Mouse (Mus musculus): ENCODE data around the gene Tspan31. TPM values are rescaled to one million over a fixed set of nuclear protein-coding genes. Genes with fewer than 3 reads are reported as not detected.
"Not testable (repeated sequence)": the region's sequence is repeated elsewhere in the genome, so short reads cannot be mapped to it uniquely, and the experiment has no call there.

Tspan31 gene
- polyA plus RNA-seq, 1 experiment, result 81.6 TPM

- no peak for TF ChIP-seq POLR2A (IDR thresholded peaks at IDR 0.05; ENCODE audit: borderline replicate concordance, insufficient read depth, low read length)
- no peak for TF ChIP-seq CTCF (IDR thresholded peaks at IDR 0.05; ENCODE audit: borderline replicate concordance, insufficient read depth, low read depth, low read length)
- no peak overlapping the region for H3K27ac ChIP-seq (ENCODE audit: insufficient read depth, low read length)
- no peak for DNase-seq
- no peak overlapping the region for H3K4me3 ChIP-seq (replicated peaks; ENCODE audit: insufficient read depth, low read depth, low read length)
- H3K4me1 ChIP-seq (ENCODE audit: control insufficient read depth, insufficient read depth, low read length), result peaks cover 9% of the 10 kb centered on the region; the same call in 1 of the 2 replicates
- 64% methylated on average over 9 of the region's 9 CpGs for WGBS
- no peaks in the 10 kb centered on the region for H3K27me3 ChIP-seq (ENCODE audit: control insufficient read depth, insufficient read depth, low read length)
Measured at GRCm38 (mm10) chr10:127068360-127069038, 1.6 kb downstream of the Tspan31 start.

GRCm38 (mm10) chr10:127066519-127067018 is 3.5 kb downstream of the Tspan31 start:
- 86% methylated on average over 14 of the region's 14 CpGs for WGBS
- no peak for DNase-seq
- no peak overlapping the region for H3K27ac ChIP-seq (ENCODE audit: insufficient read depth, low read length)
- H3K4me3 ChIP-seq (replicated peaks; ENCODE audit: insufficient read depth, low read depth, low read length), result no peak overlapping the region
- TF ChIP-seq POLR2A (IDR thresholded peaks at IDR 0.05; ENCODE audit: borderline replicate concordance, insufficient read depth, low read length), result no peak
- no peak for TF ChIP-seq CTCF (IDR thresholded peaks at IDR 0.05; ENCODE audit: borderline replicate concordance, insufficient read depth, low read depth, low read length)
- no peaks in the 10 kb centered on the region for H3K27me3 ChIP-seq (ENCODE audit: control insufficient read depth, insufficient read depth, low read length)
- H3K4me1 ChIP-seq (ENCODE audit: control insufficient read depth, insufficient read depth, low read length), result peaks cover 9% of the 10 kb centered on the region; the same call in 1 of the 2 replicates

GRCm38 (mm10) chr10:127065981-127066380 is 4.1 kb downstream of the Tspan31 start:
- H3K27me3 ChIP-seq (ENCODE audit: control insufficient read depth, insufficient read depth, low read length), result no peaks in the 10 kb centered on the region
- no peak for DNase-seq
- no peak overlapping the region for H3K27ac ChIP-seq (ENCODE audit: insufficient read depth, low read length)
- 72% methylated on average over 9 of the region's 9 CpGs for WGBS
- no peak overlapping the region for H3K4me3 ChIP-seq (replicated peaks; ENCODE audit: insufficient read depth, low read depth, low read length)
- no peak for TF ChIP-seq CTCF (IDR thresholded peaks at IDR 0.05; ENCODE audit: borderline replicate concordance, insufficient read depth, low read depth, low read length)
- no peak for TF ChIP-seq POLR2A (IDR thresholded peaks at IDR 0.05; ENCODE audit: borderline replicate concordance, insufficient read depth, low read length)
- H3K4me1 ChIP-seq (ENCODE audit: control insufficient read depth, insufficient read depth, low read length), result peaks cover 5% of the 10 kb centered on the region; the same call in 1 of the 2 replicates

GRCm38 (mm10) chr10:127063913-127064870 is 5.9 kb downstream of the Tspan31 start:
- Histone ChIP-seq H3K27ac (ENCODE audit: insufficient read depth, low read length) (peak overlapping the region; percentile 77), H3K27me3 (ENCODE audit: control insufficient read depth, insufficient read depth, low read length) (no peaks in the 10 kb centered on the region), H3K4me3 (replicated peaks; ENCODE audit: insufficient read depth, low read depth, low read length) (peak overlapping the region; percentile 70), H3K4me1 (ENCODE audit: control insufficient read depth, insufficient read depth, low read length) (peaks cover 5% of the 10 kb centered on the region; the same call in 1 of the 2 replicates)
- no peak for TF ChIP-seq POLR2A (IDR thresholded peaks at IDR 0.05; ENCODE audit: borderline replicate concordance, insufficient read depth, low read length)
- no peak for TF ChIP-seq CTCF (IDR thresholded peaks at IDR 0.05; ENCODE audit: borderline replicate concordance, insufficient read depth, low read depth, low read length)
- WGBS, result 9% methylated on average over 37 of the region's 37 CpGs
- DNase-seq, result no peak

GRCm38 (mm10) chr10:127063239-127063872 is 6.7 kb downstream of the Tspan31 start, which contains the start of gene Cdk4:
Gene Cdk4, plus strand, starts transcription at chr10:127063534.
- no peaks in the 10 kb centered on the region for H3K27me3 ChIP-seq (ENCODE audit: control insufficient read depth, insufficient read depth, low read length)
- TF ChIP-seq CTCF (IDR thresholded peaks at IDR 0.05; ENCODE audit: borderline replicate concordance, insufficient read depth, low read depth, low read length) (no peak), POLR2A (IDR thresholded peaks at IDR 0.05; ENCODE audit: borderline replicate concordance, insufficient read depth, low read length) (peak; percentile 43; the same call in 1 of the 2 replicates)
- 0 out of 2 replicates have a peak, but pooled peaks cover 5% of the 10 kb centered on the region for H3K4me1 ChIP-seq (ENCODE audit: control insufficient read depth, insufficient read depth, low read length)
- WGBS, result under 1% methylated on average over 46 of the region's 46 CpGs
- H3K27ac ChIP-seq (ENCODE audit: insufficient read depth, low read length), result peak within 1 kb of the TSS; percentile 77
- H3K4me3 ChIP-seq (replicated peaks; ENCODE audit: insufficient read depth, low read depth, low read length), result peak within 1 kb of the TSS; percentile 70
- DNase-seq, result peak; percentile 98 to 99

- H3K4me3 ChIP-seq (replicated peaks; ENCODE audit: insufficient read depth, low read depth, low read length), result no peak overlapping the region
- no peak for TF ChIP-seq CTCF (IDR thresholded peaks at IDR 0.05; ENCODE audit: borderline replicate concordance, insufficient read depth, low read depth, low read length)
- TF ChIP-seq POLR2A (IDR thresholded peaks at IDR 0.05; ENCODE audit: borderline replicate concordance, insufficient read depth, low read length), result no peak
Measured at GRCm38 (mm10) chr10:127062503-127062902, 7.6 kb downstream of the Tspan31 start.

GRCm38 (mm10) chr10:127062101-127062500 is 8.0 kb downstream of the Tspan31 start:
- 71% methylated on average over 4 of the region's 4 CpGs for WGBS
- DNase-seq; H3K4me1 ChIP-seq (ENCODE audit: control insufficient read depth, insufficient read depth, low read length); H3K27me3 ChIP-seq (ENCODE audit: control insufficient read depth, insufficient read depth, low read length); H3K4me3 ChIP-seq (replicated peaks; ENCODE audit: insufficient read depth, low read depth, low read length); H3K27ac ChIP-seq (ENCODE audit: insufficient read depth, low read length): not testable (repeated sequence)

More at GRCm38 (mm10) chr10:127062503-127062902, 7.6 kb downstream of the Tspan31 start:
- DNase-seq, result no peak
- 0 out of 2 replicates have a peak, but pooled peaks cover 5% of the 10 kb centered on the region for H3K4me1 ChIP-seq (ENCODE audit: control insufficient read depth, insufficient read depth, low read length)
- WGBS, result 55% methylated on average over 5 of the region's 5 CpGs
- no peaks in the 10 kb centered on the region for H3K27me3 ChIP-seq (ENCODE audit: control insufficient read depth, insufficient read depth, low read length)
- H3K27ac ChIP-seq (ENCODE audit: insufficient read depth, low read length), result no peak overlapping the region; the same call in 1 of the 2 replicates

Data from cerebellum, adult 2 months (tissue).